Mouse (Mus musculus) embryo, embryonic 10 days (tissue): ENCODE measurements at regions not wholly inside any gene's neighbourhood (a gene's known extent, or its start where the extent isn't known, plus 50 kb on each side); places are given as distances from the start of the nearest gene placed in this dataset.
A peak's percentile ranks its signal among the peaks of the same experiment; 100 is the strongest.

ENCODE experiments used
- DNase-seq: peaks from one replicate; pipeline ENCODE4 v3.0.0-alpha.2; 2015; ENCODE audit warnings: low spot score

DNA sequence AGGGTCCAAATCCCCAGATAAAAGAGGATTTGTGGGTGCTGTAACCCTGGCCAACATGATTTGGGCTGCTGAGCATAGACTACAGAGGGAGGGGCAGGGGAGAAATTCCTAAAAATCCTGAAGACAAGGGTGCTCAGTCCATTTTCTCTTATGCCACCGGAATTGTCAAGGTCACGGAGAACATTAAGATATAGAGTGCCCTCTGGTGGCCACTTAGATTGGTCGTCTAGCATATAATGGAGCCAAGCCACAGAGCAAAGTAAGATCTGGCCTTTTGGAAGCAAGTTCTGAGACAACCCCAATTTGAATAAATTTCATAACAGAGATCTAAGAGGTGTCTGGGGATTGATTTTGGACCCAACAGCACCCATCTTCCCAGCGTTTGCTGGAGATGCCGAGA lies 250.0 kb downstream of the Prr32 start:
- DNase-seq: peak; percentile 17
